ENCODE assay signal across 8 mouse cellular contexts in the genomic region with DNA sequence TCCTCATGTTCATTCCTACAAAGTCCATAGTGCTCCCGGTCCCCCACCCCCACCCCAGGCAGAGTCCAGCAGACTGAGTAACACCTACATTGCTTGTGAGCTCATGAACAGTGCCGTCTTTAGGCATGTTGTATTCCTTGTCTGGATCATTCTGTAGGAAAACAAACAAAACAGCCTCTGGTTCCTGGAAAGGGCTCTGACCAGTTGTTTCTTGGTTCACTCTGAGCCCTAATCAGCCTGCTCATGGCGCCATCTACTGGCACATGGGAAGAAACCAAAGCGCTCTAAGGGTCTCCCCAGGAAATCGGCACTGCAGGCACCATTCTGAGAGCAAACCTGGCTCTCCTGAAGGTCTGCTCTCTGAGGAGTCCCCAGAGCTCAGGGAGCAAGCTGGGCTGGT. TPM values are rescaled to one million over a fixed set of nuclear protein-coding genes. Genes with fewer than 3 reads are reported as not detected.
DNase-seq lines count a peak whose midpoint lies in the region; ATAC-seq and TF ChIP-seq lines count a peak whose summit lies in the region.

No protein-coding gene starts in this region.

- H3K9ac ChIP-seq in liver, embryonic 12.5 days: no peak overlapping the region
- H3K9ac ChIP-seq in limb, embryonic 14.5 days (ENCODE audit: low read depth, low read length, severe bottlenecking): no peak overlapping the region

- H3K9me3 ChIP-seq in liver, embryonic 12.5 days (replicated peaks): no peaks in the 10 kb centered on the region
- no peaks in the 10 kb centered on the region for H3K9me3 ChIP-seq in limb, embryonic 14.5 days (ENCODE audit: control insufficient read depth, low read length)

- peak; percentile 79 for TF ChIP-seq CTCF in brain, embryonic 14.5 days (IDR thresholded peaks at IDR 0.05; ENCODE audit: borderline replicate concordance, extremely low read depth, insufficient read depth, insufficient read length)

- no peak overlapping the region for H3K4me2 ChIP-seq in liver, embryonic 12.5 days
- H3K4me2 ChIP-seq in limb, embryonic 14.5 days (replicated peaks; ENCODE audit: low read depth, low read length, severe bottlenecking): no peak overlapping the region

- H3K4me3 ChIP-seq in liver, embryonic 12.5 days: no peak overlapping the region
- H3K4me3 ChIP-seq in limb, embryonic 14.5 days (replicated peaks; ENCODE audit: low read length): no peak overlapping the region

- peaks cover 71% of the 10 kb centered on the region for H3K36me3 ChIP-seq in liver, embryonic 12.5 days
- H3K36me3 ChIP-seq in limb, embryonic 14.5 days (ENCODE audit: control insufficient read depth, insufficient read depth, low read length): peaks cover 89% of the 10 kb centered on the region

- TF ChIP-seq POLR2A in brain, embryonic 14.5 days (IDR thresholded peaks at IDR 0.05; ENCODE audit: borderline replicate concordance, extremely low read depth, insufficient read depth, insufficient read length, poor library complexity, severe bottlenecking): no peak
- no peak for TF ChIP-seq POLR2A in limb, embryonic 14.5 days (IDR thresholded peaks at IDR 0.05; ENCODE audit: borderline replicate concordance, extremely low read depth, insufficient read depth, insufficient read length)

- 45% methylated on average over 5 of the region's 5 CpGs for WGBS in liver, embryonic 12.5 days (ENCODE audit: insufficient replicate concordance)
- WGBS in limb, embryonic 14.5 days: 30% methylated on average over 5 of the region's 5 CpGs

- peaks cover 19% of the 10 kb centered on the region for H3K4me1 ChIP-seq in liver, embryonic 12.5 days
- no peaks in the 10 kb centered on the region for H3K4me1 ChIP-seq in limb, embryonic 14.5 days (ENCODE audit: control insufficient read depth, insufficient read depth, low read length)

- ATAC-seq in liver, embryonic 12.5 days: no peak; the same call in 1 of the 2 replicates
- ATAC-seq in limb, embryonic 14.5 days (ENCODE audit: low FRiP score, low read depth): peak; percentile 45; the same call in 1 of the 2 replicates

- H3K27ac ChIP-seq in liver, embryonic 12.5 days: no peak overlapping the region
- H3K27ac ChIP-seq in limb, embryonic 14.5 days (replicated peaks; ENCODE audit: low read depth, low read length): no peak overlapping the region

- intact Hi-C loops in heart, postnatal 36 days (cut with DNase I): loop anchor here (1.0 to 5.0 kb wide), 2 partner anchors 68 to 157 kb away; partner anchors contain the start of gene Mrpl38

- no peaks in the 10 kb centered on the region for H3K27me3 ChIP-seq in liver, embryonic 12.5 days (replicated peaks)
- H3K27me3 ChIP-seq in limb, embryonic 14.5 days (ENCODE audit: control insufficient read depth, insufficient read depth, low read length): no peaks in the 10 kb centered on the region

- peak; percentile 35 to 76 for DNase-seq in adrenal gland, adult (ENCODE audit: inconsistent age in 2 of 2, low spot score in 1 of 2)
- no peak for DNase-seq in adrenal gland, adult 8-10 months
- peak; percentile 61 for DNase-seq in liver
- peak; percentile 81 for DNase-seq in brain, embryonic 14.5 days (ENCODE audit: low read depth)
- peak; percentile 48 to 50 for DNase-seq in heart, postnatal 36 days
- peak; percentile 78 for DNase-seq in limb, embryonic 14.5 days (ENCODE audit: low spot score)
- peak; percentile 89 for DNase-seq in retina, embryonic 14.5 days (ENCODE audit: low spot score)

RNA-seq across cellular contexts. Expression of gene Exoc7, which starts 12.7 kb away (rescaled TPM):
- total RNA-seq in adrenal gland, adult 8-10 months (2022): 10 to 100 TPM; 61.0 to 83.9 (median 72.6) TPM
- polyA plus RNA-seq in liver, embryonic 12.5 days (2016; fragmentation: Nextera tagmentation; extraction: Ambion mirVana): 29.7 and 31.8 TPM in 2 replicates
- polyA plus RNA-seq in brain, embryonic 14.5 days (2012; rRNA removed): 96.1 and 112 TPM in 2 replicates
- total RNA-seq in heart, postnatal 36 days (2021): 10 to 100 TPM; 56.4 to 60.9 TPM
- 57.7 and 66.7 TPM in 2 replicates for polyA plus RNA-seq in limb, embryonic 14.5 days (2012; rRNA removed)
- 72.0 and 72.7 TPM in 2 replicates for polyA plus RNA-seq in limb, embryonic 14.5 days (2014; fragmentation: Nextera tagmentation; extraction: Ambion mirVana)

RNA-seq across cellular contexts. Expression of gene Galr2, which starts 13.6 kb away (rescaled TPM):
- under 1 TPM in 3 of 4 experiments, not detected in 1; 0.12 to 0.28 (median 0.13) TPM for total RNA-seq in adrenal gland, adult 8-10 months (2022)
- not detected in 2 replicates for polyA plus RNA-seq in liver, embryonic 12.5 days (2016; fragmentation: Nextera tagmentation; extraction: Ambion mirVana)
- polyA plus RNA-seq in brain, embryonic 14.5 days (2012; rRNA removed): 0.21 and 0.37 TPM in 2 replicates
- not detected for total RNA-seq in heart, postnatal 36 days (2021)
- 0.24 and 0.59 TPM in 2 replicates for polyA plus RNA-seq in limb, embryonic 14.5 days (2012; rRNA removed)
- 0.33 and 0.37 TPM in 2 replicates for polyA plus RNA-seq in limb, embryonic 14.5 days (2014; fragmentation: Nextera tagmentation; extraction: Ambion mirVana)

RNA-seq across cellular contexts. Expression of gene Srp68, which starts 20.3 kb away (rescaled TPM):
- 10 to 100 TPM; 75.4 to 88.7 (median 83.0) TPM for total RNA-seq in adrenal gland, adult 8-10 months (2022)
- polyA plus RNA-seq in liver, embryonic 12.5 days (2016; fragmentation: Nextera tagmentation; extraction: Ambion mirVana): 66.4 and 66.8 TPM in 2 replicates
- polyA plus RNA-seq in brain, embryonic 14.5 days (2012; rRNA removed): 68.6 and 69.3 TPM in 2 replicates
- total RNA-seq in heart, postnatal 36 days (2021): 10 to 100 TPM; 65.9 to 71.2 TPM
- 106 and 111 TPM in 2 replicates for polyA plus RNA-seq in limb, embryonic 14.5 days (2012; rRNA removed)
- 94.9 and 103 TPM in 2 replicates for polyA plus RNA-seq in limb, embryonic 14.5 days (2014; fragmentation: Nextera tagmentation; extraction: Ambion mirVana)

RNA-seq across cellular contexts. Expression of gene Foxj1, which starts 40.9 kb away (rescaled TPM):
- total RNA-seq in adrenal gland, adult 8-10 months (2022): under 1 TPM in 2 of 4 experiments, not detected in 2; 0.09 to 0.21 TPM
- polyA plus RNA-seq in liver, embryonic 12.5 days (2016; fragmentation: Nextera tagmentation; extraction: Ambion mirVana): 1.2 and 1.4 TPM in 2 replicates
- polyA plus RNA-seq in brain, embryonic 14.5 days (2012; rRNA removed): 22.2 and 29.7 TPM in 2 replicates
- not detected for total RNA-seq in heart, postnatal 36 days (2021)
- 0.85 and 0.88 TPM in 2 replicates for polyA plus RNA-seq in limb, embryonic 14.5 days (2012; rRNA removed)
- 0.14 TPM in 1 of 2 replicates, not detected in the other for polyA plus RNA-seq in limb, embryonic 14.5 days (2014; fragmentation: Nextera tagmentation; extraction: Ambion mirVana)

RNA-seq across cellular contexts. Expression of gene Evpl, which starts 56.4 kb away (rescaled TPM):
- total RNA-seq in adrenal gland, adult 8-10 months (2022): 1 to 10 TPM; 1.0 to 2.4 (median 2.1) TPM
- polyA plus RNA-seq in liver, embryonic 12.5 days (2016; fragmentation: Nextera tagmentation; extraction: Ambion mirVana): 0.30 and 0.31 TPM in 2 replicates
- 0.67 and 0.96 TPM in 2 replicates for polyA plus RNA-seq in brain, embryonic 14.5 days (2012; rRNA removed)
- 1 to 10 TPM in 1 of 2 experiments, under 1 TPM in 1; 0.62 to 1.0 TPM for total RNA-seq in heart, postnatal 36 days (2021)
- 6.0 and 8.2 TPM in 2 replicates for polyA plus RNA-seq in limb, embryonic 14.5 days (2012; rRNA removed)
- polyA plus RNA-seq in limb, embryonic 14.5 days (2014; fragmentation: Nextera tagmentation; extraction: Ambion mirVana): 17.0 and 21.8 TPM in 2 replicates
